Mouse (Mus musculus): ENCODE results near the gene Prkn. TPM values are rescaled to one million over a fixed set of nuclear protein-coding genes. Genes with fewer than 3 reads are reported as not detected.

Prkn gene
- polyA plus RNA-seq, 1 experiment from 2014 or later = 2.8 TPM

- Histone ChIP-seq H3K9ac (no peak overlapping the region), H3K36me3 (no peaks in the 10 kb centered on the region), H3K4me3 (replicated peaks) (no peak overlapping the region), H3K4me1 (no peaks in the 10 kb centered on the region), H3K27ac (replicated peaks) (no peak overlapping the region), H3K9me3 (replicated peaks) (no peaks in the 10 kb centered on the region), H3K27me3 (no peaks in the 10 kb centered on the region), H3K4me2 (replicated peaks) (no peak overlapping the region)
- WGBS = 43% methylated on average over 2 of the region's 2 CpGs
- no peak for ATAC-seq (ENCODE audit: insufficient number of reproducible peaks, low FRiP score, low TSS enrichment, low read depth)
Observed at GRCm38 (mm10) chr17:11752686-11753085, 912.5 kb downstream of the Prkn start.

- H3K27me3 ChIP-seq = no peaks in the 10 kb centered on the region
- H3K9ac ChIP-seq = no peak overlapping the region
- H3K36me3 ChIP-seq = no peaks in the 10 kb centered on the region
- H3K4me1 ChIP-seq = 0 out of 2 replicates have a peak, but pooled peaks cover 3% of the 10 kb centered on the region
- ATAC-seq (ENCODE audit: insufficient number of reproducible peaks, low FRiP score, low TSS enrichment, low read depth) = no peak
- H3K27ac ChIP-seq (replicated peaks) = no peak overlapping the region
- 69% methylated on average over 3 of the region's 3 CpGs for WGBS
- H3K4me2 ChIP-seq (replicated peaks) = no peak overlapping the region
- H3K9me3 ChIP-seq (replicated peaks) = no peaks in the 10 kb centered on the region
- no peak overlapping the region for H3K4me3 ChIP-seq (replicated peaks)
Observed at GRCm38 (mm10) chr17:11765117-11765516, 924.9 kb downstream of the Prkn start.

GRCm38 (mm10) chr17:11765581-11765980 lies 925.4 kb downstream of the Prkn start:
- H3K9ac ChIP-seq = no peak overlapping the region
- no peak overlapping the region for H3K4me3 ChIP-seq (replicated peaks)
- no peak overlapping the region for H3K27ac ChIP-seq (replicated peaks)
- WGBS = 53% methylated on average over 2 of the region's 2 CpGs
- H3K9me3 ChIP-seq (replicated peaks) = no peaks in the 10 kb centered on the region
- H3K4me1 ChIP-seq = 0 out of 2 replicates have a peak, but pooled peaks cover 3% of the 10 kb centered on the region
- no peak for ATAC-seq (ENCODE audit: insufficient number of reproducible peaks, low FRiP score, low TSS enrichment, low read depth)
- no peaks in the 10 kb centered on the region for H3K36me3 ChIP-seq
- H3K4me2 ChIP-seq (replicated peaks) = no peak overlapping the region
- H3K27me3 ChIP-seq = no peaks in the 10 kb centered on the region

GRCm38 (mm10) chr17:11767301-11767700 lies 927.1 kb downstream of the Prkn start:
- no peaks in the 10 kb centered on the region for H3K27me3 ChIP-seq
- ATAC-seq (ENCODE audit: insufficient number of reproducible peaks, low FRiP score, low TSS enrichment, low read depth) = no peak
- no peak overlapping the region for H3K4me3 ChIP-seq (replicated peaks)
- 0 out of 2 replicates have a peak, but pooled peaks cover 3% of the 10 kb centered on the region for H3K4me1 ChIP-seq
- H3K27ac ChIP-seq (replicated peaks) = no peak overlapping the region
- WGBS = 79% methylated on average over 4 of the region's 4 CpGs
- H3K9me3 ChIP-seq (replicated peaks) = no peaks in the 10 kb centered on the region
- no peak overlapping the region for H3K4me2 ChIP-seq (replicated peaks)
- no peaks in the 10 kb centered on the region for H3K36me3 ChIP-seq
- H3K9ac ChIP-seq = no peak overlapping the region

DNA sequence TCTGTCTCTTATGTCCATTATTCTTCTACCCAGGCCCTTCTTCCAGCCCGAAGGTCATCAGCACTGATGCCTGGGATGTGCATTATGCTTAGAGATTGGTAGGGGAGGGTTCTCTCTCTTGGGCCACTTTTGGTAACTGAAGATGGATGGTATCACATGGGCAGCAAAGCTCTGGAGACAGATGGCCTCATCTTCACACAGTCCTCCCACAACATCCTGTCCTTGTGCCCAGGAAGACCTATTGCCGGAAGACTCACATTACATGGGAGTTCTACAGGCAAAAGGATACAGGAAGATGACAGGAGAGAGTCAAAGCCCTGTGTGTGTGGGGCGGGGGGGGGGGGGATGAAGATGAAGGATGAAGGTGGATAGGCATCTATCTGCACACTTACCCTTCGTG lies 928.2 kb downstream of the Prkn start:
- Histone ChIP-seq H3K36me3 (no peaks in the 10 kb centered on the region), H3K9me3 (replicated peaks) (no peaks in the 10 kb centered on the region), H3K27ac (replicated peaks) (no peak overlapping the region), H3K4me1 (0 out of 2 replicates have a peak, but pooled peaks cover 3% of the 10 kb centered on the region), H3K4me3 (replicated peaks) (no peak overlapping the region), H3K4me2 (replicated peaks) (no peak overlapping the region), H3K27me3 (no peaks in the 10 kb centered on the region), H3K9ac (no peak overlapping the region)
- 76% methylated on average over 4 of the region's 4 CpGs for WGBS
- no peak for ATAC-seq (ENCODE audit: insufficient number of reproducible peaks, low FRiP score, low TSS enrichment, low read depth)

- no peak overlapping the region for H3K4me3 ChIP-seq (replicated peaks)
- no peak overlapping the region for H3K9ac ChIP-seq
- WGBS = 57% methylated on average over 1 of the region's 1 CpGs
- H3K36me3 ChIP-seq = no peaks in the 10 kb centered on the region
- 0 out of 2 replicates have a peak, but pooled peaks cover 3% of the 10 kb centered on the region for H3K4me1 ChIP-seq
- no peak for ATAC-seq (ENCODE audit: insufficient number of reproducible peaks, low FRiP score, low TSS enrichment, low read depth)
- no peak overlapping the region for H3K27ac ChIP-seq (replicated peaks)
- no peak overlapping the region for H3K4me2 ChIP-seq (replicated peaks)
- H3K9me3 ChIP-seq (replicated peaks) = no peaks in the 10 kb centered on the region
- H3K27me3 ChIP-seq = no peaks in the 10 kb centered on the region
Observed at GRCm38 (mm10) chr17:11768971-11769370, 928.8 kb downstream of the Prkn start.

DNA sequence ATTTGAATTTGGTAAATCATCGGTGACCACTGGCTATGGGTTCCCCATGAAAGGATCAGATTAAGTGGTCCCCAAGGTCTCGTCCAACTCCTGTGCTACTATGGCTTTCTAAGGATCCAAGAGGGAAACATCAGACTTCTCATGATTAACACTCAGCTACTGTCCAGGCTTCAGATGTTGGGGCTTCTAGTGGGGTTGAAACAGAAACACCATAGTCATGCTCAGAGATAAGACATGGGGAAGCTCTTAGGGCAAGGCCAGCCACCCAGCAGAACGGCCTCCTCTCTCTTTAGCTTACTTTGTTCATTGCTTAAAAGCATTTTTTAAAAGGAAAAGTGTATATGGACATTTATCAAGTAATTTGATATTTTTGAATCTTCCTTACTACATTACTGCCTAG lies 929.3 kb downstream of the Prkn start:
- H3K4me3 ChIP-seq (replicated peaks) = no peak overlapping the region
- H3K4me1 ChIP-seq = 0 out of 2 replicates have a peak, but pooled peaks cover 3% of the 10 kb centered on the region
- H3K4me2 ChIP-seq (replicated peaks) = no peak overlapping the region
- 84% methylated on average over 3 of the region's 3 CpGs for WGBS
- ATAC-seq (ENCODE audit: insufficient number of reproducible peaks, low FRiP score, low TSS enrichment, low read depth) = no peak
- H3K27me3 ChIP-seq = no peaks in the 10 kb centered on the region
- H3K27ac ChIP-seq (replicated peaks) = no peak overlapping the region
- no peaks in the 10 kb centered on the region for H3K9me3 ChIP-seq (replicated peaks)
- no peaks in the 10 kb centered on the region for H3K36me3 ChIP-seq
- H3K9ac ChIP-seq = no peak overlapping the region

GRCm38 (mm10) chr17:11779547-11779946 lies 939.4 kb downstream of the Prkn start:
- H3K9ac ChIP-seq = no peak overlapping the region
- no peaks in the 10 kb centered on the region for H3K27me3 ChIP-seq
- H3K4me2 ChIP-seq (replicated peaks) = no peak overlapping the region
- H3K9me3 ChIP-seq (replicated peaks) = no peaks in the 10 kb centered on the region
- H3K4me1 ChIP-seq = no peaks in the 10 kb centered on the region
- no peak overlapping the region for H3K4me3 ChIP-seq (replicated peaks)
- no peaks in the 10 kb centered on the region for H3K36me3 ChIP-seq
- H3K27ac ChIP-seq (replicated peaks) = no peak overlapping the region
- ATAC-seq (ENCODE audit: insufficient number of reproducible peaks, low FRiP score, low TSS enrichment, low read depth) = no peak
- 86% methylated on average over 10 of the region's 12 CpGs for WGBS

DNA sequence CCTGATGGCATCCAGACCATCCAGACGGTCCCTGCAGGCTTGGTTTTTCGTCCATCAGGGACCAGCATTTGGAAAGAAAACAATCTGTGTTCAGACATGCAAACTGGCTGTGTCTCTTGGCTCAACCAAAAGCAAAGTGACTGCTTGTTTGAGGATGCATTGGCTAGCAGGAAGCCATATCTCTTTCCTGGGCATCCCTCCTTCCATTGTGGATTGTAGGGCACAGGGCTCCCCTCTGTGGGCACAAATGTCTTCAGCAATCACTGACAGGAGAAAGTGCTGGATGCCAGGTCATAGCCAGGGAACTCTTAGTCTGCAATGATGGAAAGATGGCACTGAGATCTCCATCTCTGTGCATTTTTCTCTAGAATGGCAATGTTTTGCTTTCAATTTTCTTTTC lies 939.8 kb downstream of the Prkn start:
- ATAC-seq (ENCODE audit: insufficient number of reproducible peaks, low FRiP score, low TSS enrichment, low read depth) = no peak
- Histone ChIP-seq H3K36me3 (no peaks in the 10 kb centered on the region), H3K4me2 (replicated peaks) (no peak overlapping the region), H3K27ac (replicated peaks) (no peak overlapping the region), H3K9ac (no peak overlapping the region), H3K4me3 (replicated peaks) (no peak overlapping the region), H3K4me1 (no peaks in the 10 kb centered on the region), H3K9me3 (replicated peaks) (no peaks in the 10 kb centered on the region), H3K27me3 (no peaks in the 10 kb centered on the region)
- 41% methylated on average over 2 of the region's 2 CpGs for WGBS

DNA sequence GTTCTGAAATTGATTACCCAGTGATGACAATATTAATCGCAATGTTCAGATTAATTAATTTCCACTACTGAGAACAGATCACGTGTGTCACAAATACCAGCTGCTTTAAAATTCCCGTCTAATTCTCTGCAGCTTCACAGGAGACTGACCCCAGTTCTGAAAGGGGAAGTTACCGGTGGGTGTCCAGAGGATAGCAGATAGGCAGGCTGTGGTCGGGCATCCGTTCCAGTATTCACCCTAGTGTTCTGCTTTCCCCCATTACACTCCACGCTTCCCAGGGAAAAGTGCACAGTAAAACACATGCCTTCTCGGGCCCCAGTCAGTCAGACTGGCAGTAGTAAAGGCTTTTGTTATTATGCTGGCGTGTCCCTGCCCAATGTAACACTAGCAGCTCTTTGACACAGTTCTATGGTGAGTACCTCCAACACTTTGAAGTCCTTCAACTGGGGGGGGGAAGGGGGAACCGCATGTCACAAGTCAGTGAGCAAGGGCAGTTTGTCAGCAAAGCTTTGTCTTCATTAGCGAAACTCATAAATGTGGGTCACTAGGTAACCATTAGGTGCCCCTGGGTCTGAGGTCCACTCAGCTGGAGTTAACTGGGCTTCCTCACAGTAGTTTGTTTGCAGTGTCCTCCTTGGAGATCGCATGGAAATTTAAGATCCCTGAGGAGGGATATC lies 940.8 kb downstream of the Prkn start:
- Histone ChIP-seq H3K4me3 (replicated peaks) (no peak overlapping the region), H3K36me3 (no peaks in the 10 kb centered on the region), H3K9ac (no peak overlapping the region), H3K4me2 (replicated peaks) (no peak overlapping the region), H3K27me3 (no peaks in the 10 kb centered on the region), H3K4me1 (no peaks in the 10 kb centered on the region), H3K9me3 (replicated peaks) (no peaks in the 10 kb centered on the region), H3K27ac (replicated peaks) (no peak overlapping the region)
- no peak for ATAC-seq (ENCODE audit: insufficient number of reproducible peaks, low FRiP score, low TSS enrichment, low read depth)
- WGBS = 63% methylated on average over 12 of the region's 12 CpGs

- WGBS = 79% methylated on average over 9 of the region's 9 CpGs
- H3K9me3 ChIP-seq (replicated peaks) = no peaks in the 10 kb centered on the region
- H3K4me3 ChIP-seq (replicated peaks) = no peak overlapping the region
- H3K27ac ChIP-seq (replicated peaks) = no peak overlapping the region
- no peak for ATAC-seq (ENCODE audit: insufficient number of reproducible peaks, low FRiP score, low TSS enrichment, low read depth)
- no peak overlapping the region for H3K9ac ChIP-seq
- no peak overlapping the region for H3K4me2 ChIP-seq (replicated peaks)
- no peaks in the 10 kb centered on the region for H3K4me1 ChIP-seq
- H3K36me3 ChIP-seq = no peaks in the 10 kb centered on the region
- H3K27me3 ChIP-seq = no peaks in the 10 kb centered on the region
Observed at GRCm38 (mm10) chr17:11788270-11788936, 948.2 kb downstream of the Prkn start.

DNA sequence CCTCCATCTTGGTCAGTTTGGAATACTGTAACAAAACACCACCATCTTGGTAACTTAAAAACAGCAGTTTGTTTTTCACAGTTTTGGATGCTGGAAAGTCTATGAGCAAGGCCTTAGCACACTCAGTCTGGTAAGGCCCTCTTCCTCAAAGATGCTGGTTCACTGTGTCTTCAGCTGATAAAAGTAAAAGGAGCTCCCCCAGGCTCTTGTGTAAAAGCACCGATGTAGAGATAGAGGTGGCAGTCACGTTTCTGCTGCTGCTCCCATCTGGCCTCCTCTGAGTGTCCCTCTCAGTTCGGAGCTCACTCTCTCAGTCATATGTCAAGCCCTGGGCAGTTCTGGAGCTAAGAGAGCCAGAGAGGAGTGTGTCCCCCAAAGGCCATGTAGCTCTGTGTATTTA lies 955.8 kb downstream of the Prkn start:
- H3K9me3 ChIP-seq (replicated peaks) = no peaks in the 10 kb centered on the region
- H3K36me3 ChIP-seq = no peaks in the 10 kb centered on the region
- no peak for ATAC-seq (ENCODE audit: insufficient number of reproducible peaks, low FRiP score, low TSS enrichment, low read depth)
- H3K4me1 ChIP-seq = no peaks in the 10 kb centered on the region
- no peak overlapping the region for H3K27ac ChIP-seq (replicated peaks)
- H3K4me2 ChIP-seq (replicated peaks) = no peak overlapping the region
- H3K9ac ChIP-seq = no peak overlapping the region
- WGBS = 86% methylated on average over 3 of the region's 3 CpGs
- H3K27me3 ChIP-seq = no peaks in the 10 kb centered on the region
- no peak overlapping the region for H3K4me3 ChIP-seq (replicated peaks)
